Mouse (Mus musculus): Measurements from ENCODE around the gene Pick1.

DNA sequence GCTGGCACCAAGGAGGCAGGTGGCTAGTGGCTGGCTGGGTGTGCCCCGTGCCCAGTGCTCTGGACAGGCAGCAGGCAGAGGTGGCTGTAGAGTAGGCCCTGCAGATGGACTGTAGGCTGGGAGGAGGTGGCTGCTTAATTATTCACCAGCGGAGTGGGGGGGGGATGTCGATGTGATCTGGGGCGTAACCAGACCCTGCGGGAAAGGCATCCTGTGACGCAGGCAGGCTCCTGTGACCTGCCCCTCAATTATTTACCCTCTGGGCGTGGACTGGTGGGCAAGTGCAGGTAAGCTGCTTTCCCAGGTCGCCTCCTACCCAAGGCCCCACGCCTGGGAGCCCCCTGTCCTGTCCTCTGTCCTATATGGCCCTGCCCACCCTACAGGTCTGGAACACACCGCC lies 56.4 kb downstream of the Pick1 start, which contains the start of gene Baiap2l2:
- TF ChIP-seq GATA1 (IDR thresholded peaks at IDR 0.05; ENCODE audit: borderline replicate concordance, low read length), result no peak
- TF ChIP-seq FLI1 (IDR thresholded peaks at IDR 0.05; ENCODE audit: low read length), result no peak

Data from megakaryocyte, embryonic 14.5 days (primary cell).